Mouse (Mus musculus): ENCODE results near the gene Glis1. TPM values are rescaled to one million over a fixed set of nuclear protein-coding genes. Genes with fewer than 3 reads are reported as not detected.
A peak's percentile ranks its signal among the peaks of the same experiment; 100 is the strongest.

The Glis1 gene
- total RNA-seq, 2 experiments from 2014 or later, result 0.23 to 1.1 TPM

DNA sequence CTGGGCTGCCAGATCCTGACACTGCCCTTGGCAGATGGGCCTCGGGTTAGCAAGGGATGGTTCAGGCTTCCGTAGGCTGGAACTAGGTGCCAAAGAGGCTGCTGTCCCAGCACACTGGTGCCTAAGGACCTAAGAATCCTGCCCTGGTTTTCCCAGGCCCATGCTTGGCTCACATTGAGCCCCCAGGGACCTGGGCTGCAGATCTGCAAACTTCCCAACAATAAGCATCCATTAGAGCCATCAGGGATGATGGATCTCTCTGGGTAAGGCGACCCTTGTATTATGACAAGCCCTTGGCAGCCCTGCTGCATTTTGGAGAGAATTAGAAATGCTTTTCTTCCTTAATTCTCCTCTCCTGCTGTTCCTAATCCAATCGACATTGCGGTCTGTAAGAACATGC is 187.0 kb downstream of the Glis1 start:
- DNase-seq (ENCODE audit: low spot score in 2 of 2), result no peak

DNA sequence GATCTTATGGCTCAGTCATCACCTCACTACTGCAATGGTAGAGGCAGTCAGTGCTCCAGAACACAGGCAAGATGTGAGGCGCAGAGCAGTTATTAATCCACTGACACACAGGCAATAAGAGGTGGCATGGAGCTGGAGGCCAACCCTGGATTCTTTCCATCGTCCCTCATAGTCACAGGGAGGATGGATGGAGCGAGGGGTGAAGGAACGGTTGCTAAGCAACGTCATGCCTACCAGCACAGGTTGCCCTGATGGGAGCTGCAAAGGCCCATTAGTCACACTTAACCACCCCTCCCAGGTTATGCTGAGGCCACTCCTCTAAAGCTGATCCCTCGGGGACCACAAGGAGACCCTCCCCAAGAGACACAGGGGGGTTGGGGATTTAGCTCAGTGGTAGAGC is 187.9 kb downstream of the Glis1 start:
- no peak for DNase-seq (ENCODE audit: low spot score in 2 of 2)

DNA sequence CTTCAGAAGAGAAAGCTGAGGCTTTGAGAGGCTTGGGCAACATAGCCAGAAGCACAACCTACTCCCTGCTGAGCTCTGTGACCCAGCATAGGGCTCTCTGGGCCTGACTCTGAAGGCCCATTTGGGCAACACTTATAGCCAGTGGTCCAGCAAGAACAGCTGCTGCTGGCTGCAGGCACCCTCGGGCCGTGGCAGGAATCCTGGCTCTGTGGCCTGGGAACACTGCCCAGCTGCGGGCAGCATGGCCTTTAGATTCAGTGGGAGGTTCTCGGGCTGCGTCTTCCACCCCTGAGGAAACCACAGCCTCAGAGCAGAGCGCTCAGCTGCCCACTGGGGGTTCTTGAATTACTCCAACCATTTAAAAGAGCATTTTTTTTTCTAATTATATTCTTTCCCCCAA is 189.5 kb downstream of the Glis1 start:
- DNase-seq (ENCODE audit: low spot score in 2 of 2), result no peak

DNA sequence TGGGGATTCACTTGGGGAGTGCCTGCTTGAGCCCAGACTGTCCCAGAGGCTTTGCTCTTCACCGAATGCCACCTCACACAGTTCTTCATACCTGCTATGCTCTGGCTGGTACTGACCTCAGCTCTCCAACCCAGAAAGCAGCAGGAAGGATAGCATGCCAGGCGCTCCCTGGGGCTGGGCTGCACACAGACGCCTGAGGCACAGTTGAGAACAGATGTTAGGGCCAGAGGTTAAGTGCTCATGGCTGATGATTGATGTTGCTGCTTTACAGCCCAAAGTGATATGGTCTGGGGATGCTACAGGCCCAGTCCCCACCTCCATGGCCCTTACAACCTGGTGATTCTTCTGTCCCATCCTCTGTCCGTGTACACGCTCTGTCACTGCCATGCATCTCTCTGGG is 190.6 kb downstream of the Glis1 start:
- DNase-seq (ENCODE audit: low spot score in 2 of 2), result no peak

DNA sequence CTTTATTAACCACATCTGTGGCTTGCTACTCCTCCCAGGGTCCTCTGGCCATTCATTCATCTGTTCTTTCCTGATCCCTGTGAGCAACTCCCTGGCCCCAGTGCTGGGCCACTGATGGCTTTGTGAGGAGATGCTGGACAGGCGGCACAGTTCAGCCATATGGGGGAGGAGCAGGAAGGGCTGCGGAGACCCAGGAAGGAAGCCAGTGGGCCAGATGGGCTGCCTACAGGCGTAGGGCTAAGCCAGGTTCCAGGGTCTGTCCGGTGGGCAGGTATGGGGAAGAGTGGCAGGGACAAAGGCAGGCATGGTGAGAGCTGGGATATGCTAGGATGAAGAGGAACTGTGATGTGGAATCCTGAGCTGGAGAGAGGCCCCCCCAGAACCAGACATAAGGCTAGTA is 193.8 kb downstream of the Glis1 start:
- no peak for DNase-seq (ENCODE audit: low spot score in 2 of 2)

DNA sequence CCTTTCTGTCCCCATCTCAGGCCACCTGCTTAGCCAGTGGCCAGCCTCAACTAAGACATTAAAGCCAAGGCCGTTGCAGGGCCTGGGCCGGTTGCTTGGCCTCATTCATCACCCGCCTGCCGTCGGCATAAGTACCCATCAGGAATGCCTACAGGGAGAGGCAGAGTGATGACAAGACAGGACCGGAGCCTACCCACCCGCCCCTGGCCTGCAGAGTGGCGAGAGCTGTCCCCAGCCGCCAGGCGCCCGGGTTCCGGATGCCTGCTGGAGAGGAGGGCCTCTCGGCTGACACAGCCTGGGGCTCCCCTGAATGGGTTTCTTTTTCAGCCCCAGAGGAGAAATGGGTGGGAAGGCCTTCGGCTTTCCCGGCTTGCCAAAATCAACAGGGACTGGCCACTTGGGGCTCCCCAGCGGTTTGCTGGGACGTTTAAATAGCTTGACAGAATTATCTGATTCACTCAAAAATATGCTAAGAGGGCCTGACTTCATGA is 194.6 kb downstream of the Glis1 start:
- no peak for DNase-seq (ENCODE audit: low spot score in 2 of 2)

DNA sequence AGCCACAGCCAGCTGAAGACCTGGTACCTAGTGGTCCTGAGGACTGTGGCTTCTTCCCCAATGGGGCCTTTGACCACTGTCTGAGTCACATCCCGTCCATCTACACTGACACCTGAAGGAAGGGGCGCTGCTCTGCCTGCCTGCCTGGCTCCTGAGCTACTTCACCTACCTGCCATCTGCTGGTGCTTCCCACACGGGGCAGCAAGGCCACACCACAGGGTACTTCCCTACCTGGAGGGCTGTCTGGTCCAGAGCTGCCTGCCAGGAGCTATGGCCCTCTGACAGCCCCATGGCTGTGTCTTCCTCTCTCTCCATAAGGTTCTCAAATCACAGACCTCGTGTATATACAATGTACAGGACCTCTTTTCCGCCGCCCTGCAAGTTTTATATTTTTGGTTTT is 200.2 kb downstream of the Glis1 start:
- no peak for DNase-seq (ENCODE audit: low spot score in 2 of 2)

DNA sequence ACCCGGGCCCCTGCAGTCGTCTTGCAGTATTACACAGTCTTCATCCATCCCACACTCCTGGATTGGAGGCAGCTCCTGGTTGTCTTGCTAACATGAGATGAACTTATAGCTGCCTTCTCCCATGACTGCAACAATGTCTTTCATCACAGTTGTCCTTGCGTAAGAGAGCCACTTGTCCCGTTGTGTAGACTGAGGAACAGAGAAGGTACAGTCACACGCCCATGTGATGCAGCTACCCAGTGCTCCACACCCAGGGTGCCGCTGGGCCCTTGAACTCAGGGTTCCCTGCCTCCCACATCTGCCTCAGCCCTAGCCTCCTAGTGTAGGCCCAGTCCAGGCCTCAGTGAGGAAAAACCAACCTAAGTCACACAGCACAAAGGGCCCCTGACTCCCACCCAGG is 201.7 kb downstream of the Glis1 start:
- no peak for DNase-seq (ENCODE audit: low spot score in 2 of 2)

DNA sequence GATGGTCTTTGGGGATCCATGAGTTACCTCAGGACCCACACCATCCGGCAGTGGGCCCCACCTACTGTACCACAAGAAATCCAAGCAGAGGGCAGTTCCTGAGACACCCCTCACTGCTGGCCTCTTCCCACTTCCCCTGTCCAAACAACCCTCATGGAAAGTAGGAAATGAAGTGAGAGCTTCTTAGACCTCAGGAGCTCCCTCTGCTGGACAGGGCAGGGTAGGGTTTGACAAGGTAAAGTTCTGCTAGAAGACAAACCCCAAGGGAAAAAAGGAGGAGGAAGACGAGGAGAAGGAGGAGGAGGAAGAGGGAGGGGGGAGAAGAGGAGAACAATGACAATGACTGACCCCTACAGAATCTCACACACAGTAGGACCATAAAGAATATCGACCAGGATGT is 203.3 kb downstream of the Glis1 start:
- peak; percentile 40 to 49 for DNase-seq (ENCODE audit: low spot score in 2 of 2)

DNA sequence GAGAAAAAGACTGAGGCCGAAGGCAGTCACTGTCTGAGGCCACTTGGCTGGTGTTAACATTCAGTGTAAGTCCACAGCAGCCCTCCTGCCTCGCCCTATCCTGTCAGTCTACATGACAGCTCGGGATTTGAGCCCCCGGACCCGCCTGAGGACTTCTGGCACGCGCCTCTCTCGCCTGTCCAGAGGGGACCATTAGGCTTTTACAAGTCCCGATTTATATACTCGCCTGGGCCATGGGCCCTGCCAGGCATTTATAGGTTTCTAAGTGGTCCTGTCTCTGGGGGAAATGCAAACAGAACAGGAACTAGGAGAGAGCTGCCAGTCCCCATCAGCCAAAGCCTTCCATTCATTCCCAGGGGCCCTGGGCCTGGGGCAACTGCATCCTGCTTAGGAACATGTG is 203.9 kb downstream of the Glis1 start:
- no peak for DNase-seq (ENCODE audit: low spot score in 2 of 2)

DNA sequence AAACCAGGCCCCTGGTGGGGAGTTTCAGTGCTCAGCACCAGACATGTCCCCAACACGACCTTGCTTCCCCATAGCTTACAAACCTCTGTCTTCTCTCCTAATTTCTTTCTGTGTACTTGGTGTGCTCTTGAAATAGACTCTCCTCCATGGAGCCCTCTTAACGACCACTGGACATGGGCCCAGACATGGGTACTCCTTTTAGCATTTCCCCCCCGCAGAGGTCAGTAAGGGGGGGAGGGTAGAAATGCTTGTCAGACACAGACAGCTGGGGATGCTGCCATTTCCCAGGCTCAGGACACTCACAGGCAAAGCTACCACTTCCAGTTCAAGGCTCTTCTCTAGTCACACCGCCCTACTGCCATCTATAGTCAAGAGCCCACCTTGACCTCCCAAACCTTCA is 207.2 kb downstream of the Glis1 start:
- DNase-seq (ENCODE audit: low spot score in 2 of 2), result no peak

DNA sequence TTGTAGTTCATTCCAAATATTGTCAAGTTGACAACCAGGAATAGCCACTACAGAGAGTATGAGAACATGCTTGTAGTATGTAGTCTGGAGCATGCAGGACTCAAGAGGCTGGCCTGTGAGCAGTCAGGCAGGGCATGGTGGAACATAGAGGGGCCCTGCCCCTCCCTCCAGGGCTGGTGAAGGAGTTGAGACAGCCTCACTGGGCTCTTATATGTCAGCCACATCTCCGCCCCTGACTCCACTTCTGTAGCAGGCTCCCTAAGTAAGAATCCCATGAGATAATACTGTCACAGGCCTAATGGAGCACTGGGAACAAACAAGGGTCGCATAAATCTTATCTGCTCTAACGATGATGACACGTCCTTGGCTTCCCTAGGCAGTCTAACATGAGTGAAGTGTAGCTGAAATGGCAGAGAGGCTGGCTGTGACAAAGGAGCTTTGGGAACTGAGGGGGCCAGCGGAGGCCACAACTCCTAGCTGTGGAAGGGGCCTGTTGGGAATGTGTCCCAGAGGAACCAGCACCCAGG is 214.6 kb downstream of the Glis1 start:
- DNase-seq (ENCODE audit: low spot score in 2 of 2), result no peak

DNA sequence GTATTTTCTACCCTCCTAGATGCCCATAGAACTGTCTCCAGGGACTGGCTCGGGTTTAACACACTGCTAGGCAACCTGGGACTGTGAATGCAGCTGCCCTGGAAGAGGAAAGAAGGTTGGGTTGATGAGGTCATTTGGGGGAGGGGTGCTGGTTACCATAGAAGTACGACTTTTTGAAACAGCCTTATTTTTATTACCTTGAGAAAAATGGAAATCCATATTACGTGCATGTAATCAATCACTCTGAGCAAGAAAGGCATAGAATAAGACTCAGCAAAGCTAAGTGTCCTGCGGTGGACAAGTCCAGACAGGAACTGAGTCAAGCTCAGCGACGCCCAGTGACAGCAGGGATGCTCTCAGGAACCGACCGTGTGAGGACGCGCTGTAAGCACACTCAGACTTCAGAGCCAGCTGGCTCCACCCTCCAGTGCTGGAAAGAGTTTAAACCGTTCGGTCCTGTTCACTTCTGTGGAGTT is 216.7 kb downstream of the Glis1 start:
- DNase-seq (ENCODE audit: low spot score in 2 of 2), result no peak

DNA sequence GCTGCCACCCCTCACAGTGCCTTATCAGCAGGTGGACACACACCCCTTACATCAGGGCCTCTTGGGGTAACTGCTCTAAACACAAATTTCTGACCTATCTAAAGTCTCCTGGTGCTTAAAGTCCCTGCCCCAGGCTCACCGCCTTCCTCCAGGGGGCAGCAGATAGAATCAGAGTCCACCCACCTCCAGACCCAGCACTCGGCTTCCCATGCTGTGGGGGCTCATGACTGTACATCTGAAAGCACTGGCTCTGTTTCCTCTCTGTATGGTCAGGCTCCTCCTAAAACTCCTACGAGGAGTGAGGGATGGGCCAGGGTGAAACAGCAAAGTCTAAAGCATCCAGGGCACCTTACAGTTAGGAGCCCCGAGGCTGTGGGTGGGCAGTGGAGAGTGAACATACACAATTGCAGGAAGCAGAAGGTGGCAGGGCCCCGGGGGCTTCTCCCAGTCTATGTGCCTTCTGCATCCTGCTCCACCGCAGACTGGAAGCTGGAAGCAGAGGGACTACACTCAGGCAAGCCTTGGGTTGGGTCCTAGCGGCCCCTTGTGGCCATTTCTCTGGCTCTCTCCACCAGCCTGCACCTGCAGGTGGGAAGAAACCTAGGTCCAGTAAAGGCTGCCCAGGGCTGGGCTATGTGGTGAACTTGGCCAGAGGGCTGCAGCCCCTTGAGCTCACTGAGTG is 218.3 kb downstream of the Glis1 start:
- DNase-seq (ENCODE audit: low spot score in 2 of 2), result peak; percentile 67 to 68

DNA sequence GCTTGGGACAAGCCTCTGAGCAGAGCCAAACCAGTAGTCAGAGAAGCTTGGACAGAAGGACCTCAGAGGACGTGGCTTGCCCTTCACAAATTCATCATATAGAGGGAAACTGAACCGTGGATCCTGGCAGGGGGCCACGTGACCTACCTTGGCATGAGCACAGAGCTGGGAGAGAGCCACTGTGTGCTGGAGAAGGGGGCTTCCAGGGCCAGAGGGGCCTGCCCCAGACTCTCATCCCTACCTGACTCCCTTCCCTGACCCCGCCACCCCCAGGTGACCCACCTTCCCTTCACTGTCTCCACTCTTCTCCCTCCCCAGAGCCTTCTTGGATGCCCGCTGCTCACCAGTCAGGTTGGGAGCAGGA is 218.9 kb downstream of the Glis1 start:
- DNase-seq (ENCODE audit: low spot score in 2 of 2), result no peak

DNA sequence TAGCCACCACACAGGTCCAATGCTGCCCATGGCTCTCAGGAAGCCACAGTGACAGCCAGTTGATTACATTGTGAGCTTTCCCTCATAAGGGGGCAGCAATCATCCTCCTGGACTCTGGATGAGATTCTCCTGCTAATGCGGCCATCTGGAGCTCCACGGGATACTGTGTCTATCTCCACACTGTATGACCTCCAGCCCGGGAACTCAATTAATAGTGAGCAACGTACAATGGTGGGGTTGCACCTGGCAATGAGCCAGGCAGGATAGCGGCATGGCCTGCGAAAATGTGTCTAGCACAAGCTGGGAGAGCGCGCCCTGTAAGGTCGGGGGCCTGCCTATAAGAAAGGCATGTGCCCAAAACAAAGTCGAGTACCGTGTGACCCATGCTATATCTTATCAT is 226.3 kb downstream of the Glis1 start:
- DNase-seq (ENCODE audit: low spot score in 2 of 2), result no peak

DNA sequence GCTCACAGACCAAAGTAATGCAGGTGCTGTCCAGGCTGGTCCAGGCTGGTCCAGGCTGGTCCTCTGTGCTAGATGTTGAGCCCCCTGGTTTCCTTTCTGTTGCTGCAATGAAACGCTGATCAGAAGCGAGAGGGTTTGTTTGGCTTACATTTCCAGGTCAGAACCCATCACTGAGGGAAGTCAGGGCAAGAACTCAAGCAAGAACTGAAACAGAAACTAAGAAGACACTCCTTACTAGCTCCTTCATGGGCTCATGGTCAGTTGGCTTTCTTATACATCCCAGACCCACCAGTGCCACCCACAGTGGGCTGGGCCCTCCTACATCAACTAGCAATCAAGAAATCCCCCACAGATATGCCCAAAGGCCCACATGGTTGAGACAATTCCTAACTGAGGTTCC is 234.1 kb downstream of the Glis1 start:
- no peak for DNase-seq (ENCODE audit: low spot score in 2 of 2)

DNA sequence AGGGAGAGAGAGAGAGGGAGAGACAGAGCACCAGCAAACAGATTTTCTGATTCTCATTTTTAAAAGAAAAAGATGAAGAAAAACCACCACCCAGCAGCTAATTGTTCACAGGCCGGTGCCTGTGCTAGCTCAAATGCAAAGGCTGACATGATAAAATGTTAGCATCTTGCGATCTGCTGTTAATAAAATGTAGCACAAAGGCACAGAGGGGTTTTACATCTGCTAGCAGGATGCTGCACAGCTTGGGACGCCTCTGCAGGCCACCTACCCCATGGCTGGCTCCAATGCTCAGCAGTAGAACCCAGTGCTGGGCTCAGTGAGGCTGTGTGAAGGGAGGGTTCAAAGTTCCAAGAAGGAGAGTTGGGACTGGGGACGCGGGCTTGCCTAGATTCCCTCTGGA is 236.3 kb downstream of the Glis1 start:
- DNase-seq (ENCODE audit: low spot score in 2 of 2), result no peak

DNA sequence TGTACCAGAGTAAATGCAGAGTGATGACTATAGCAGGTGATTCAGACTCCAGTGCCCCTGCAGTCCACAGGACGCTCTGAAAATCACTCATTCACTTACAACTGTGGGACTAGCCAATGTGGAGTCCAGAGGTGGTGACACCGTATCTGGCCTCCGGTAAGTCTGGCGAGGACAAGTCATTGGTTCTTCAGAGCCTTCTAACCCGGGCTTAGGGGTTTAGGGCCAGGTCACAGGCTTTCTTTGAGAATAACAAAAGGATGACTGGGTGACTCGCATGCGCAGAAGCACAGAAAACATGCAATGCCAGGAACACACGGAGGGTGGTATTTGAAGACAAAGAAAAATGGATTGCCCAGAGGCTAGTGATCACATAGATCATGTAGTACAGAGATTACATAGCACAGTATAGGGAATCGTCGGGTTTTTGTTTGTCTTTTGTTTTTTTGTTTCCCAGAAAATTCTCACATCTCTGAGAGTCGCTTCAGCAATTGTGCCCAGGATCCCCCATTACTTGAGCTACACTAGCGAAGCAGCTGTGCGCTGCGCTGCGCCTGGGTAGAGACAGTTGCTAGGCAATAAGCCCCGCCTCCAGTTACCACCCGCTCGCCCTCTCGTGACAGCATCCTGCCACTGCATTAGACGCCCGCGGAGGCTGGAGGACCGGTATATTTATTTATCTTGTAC is 239.4 kb downstream of the Glis1 start:
- peak; percentile 52 to 65 for DNase-seq (ENCODE audit: low spot score in 2 of 2)

DNA sequence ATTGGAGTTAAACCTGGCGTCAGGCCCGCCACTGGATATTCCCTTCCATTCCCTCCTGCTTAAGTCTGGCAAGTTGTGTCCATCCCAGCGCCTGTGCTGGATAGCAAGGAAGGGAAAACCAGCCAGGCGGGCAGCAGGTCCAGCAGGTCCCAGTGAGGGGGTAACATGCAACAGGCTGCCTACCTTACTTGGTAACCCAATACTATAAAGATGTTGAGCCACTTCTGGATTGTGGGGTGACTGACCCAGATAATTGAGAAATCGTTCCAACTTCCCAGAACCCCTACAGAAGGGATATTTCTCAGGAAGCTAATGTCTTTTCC is 239.9 kb downstream of the Glis1 start:
- DNase-seq (ENCODE audit: low spot score in 2 of 2), result no peak

DNA sequence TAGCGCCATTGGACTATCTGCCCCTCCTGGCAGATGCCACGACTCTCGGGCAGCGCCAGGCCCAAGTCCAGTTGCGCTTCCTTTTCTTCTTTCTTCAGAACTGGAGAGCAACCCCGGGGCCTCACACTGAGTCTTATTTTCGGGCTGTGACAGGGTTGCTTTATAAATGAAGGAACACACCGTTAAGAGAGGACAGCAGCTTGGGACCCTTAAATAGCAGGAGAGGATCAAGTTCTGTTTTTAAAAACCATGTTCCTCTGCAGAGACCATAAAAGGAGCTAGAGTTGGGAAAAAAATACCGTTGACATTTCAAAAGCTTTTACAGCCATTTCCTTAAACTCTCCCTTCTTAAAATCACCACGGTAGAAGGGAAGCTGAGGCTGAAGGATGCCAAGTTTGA is 241.3 kb downstream of the Glis1 start:
- no peak for DNase-seq (ENCODE audit: low spot score in 2 of 2)

DNA sequence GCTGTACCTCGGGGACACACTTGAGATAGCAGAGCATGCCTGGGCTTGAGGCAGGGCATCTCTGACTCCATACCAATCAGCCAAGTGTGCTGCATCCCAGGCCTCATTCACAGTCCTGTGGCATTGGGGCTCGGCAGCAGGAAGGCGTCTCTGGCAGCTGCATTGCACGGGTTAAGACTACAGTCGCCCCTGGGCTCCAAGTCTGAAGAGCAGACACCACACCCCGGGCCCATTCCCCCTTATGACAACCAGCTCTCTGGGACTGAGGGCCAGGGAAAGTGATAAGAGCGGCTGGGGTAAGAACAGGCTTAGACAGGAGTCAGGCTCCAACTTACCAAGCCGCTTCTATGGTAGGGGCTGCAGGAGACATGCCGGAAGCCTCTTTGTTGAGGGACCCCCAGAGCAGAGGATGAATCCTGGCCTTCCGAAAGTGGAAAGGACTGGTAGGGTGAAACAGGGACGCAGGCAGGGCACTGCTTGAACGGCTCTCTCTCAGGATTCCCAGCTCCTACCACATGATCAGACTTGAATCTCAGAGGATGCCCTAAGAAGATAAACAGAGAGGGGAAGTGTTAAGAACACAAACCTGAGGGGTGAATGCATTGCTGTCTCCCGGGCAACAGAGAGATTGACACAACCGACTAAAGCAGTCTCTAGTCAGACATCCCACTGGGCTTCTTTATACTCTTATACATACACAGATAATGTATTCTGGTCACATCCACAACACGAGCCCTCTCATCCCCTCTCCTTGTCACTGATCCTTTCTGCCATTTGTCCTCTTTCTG is 246.1 kb downstream of the Glis1 start:
- no peak for DNase-seq (ENCODE audit: low spot score in 2 of 2)

Measured in adrenal gland, adult 18-20 months (tissue).